Mouse (Mus musculus) testis, adult 2 months (tissue): Measurements from ENCODE around the gene Rhoq. TPM values are rescaled to one million over a fixed set of nuclear protein-coding genes. Genes with fewer than 3 reads are reported as not detected.

ENCODE experiments used
- H3K27ac ChIP-seq: fragments of 200-500 bp; 2 replicates; pipeline ENCODE4 v1.5.1; 2012; ENCODE audit warnings: low read depth, low read length; ENCODE audit not compliant: control insufficient read depth, insufficient read depth
- H3K27me3 ChIP-seq: fragments of 200-500 bp; 2 replicates; pipeline ENCODE4 v1.6.1; 2012; ENCODE audit warnings: mild to moderate bottlenecking, low read length, moderate library complexity; ENCODE audit not compliant: control insufficient read depth, insufficient read depth
- H3K36me3 ChIP-seq: fragments of 200-500 bp; 2 replicates; pipeline ENCODE4 v1.6.1; 2012; ENCODE audit warnings: mild to moderate bottlenecking, low read length; ENCODE audit not compliant: control insufficient read depth, insufficient read depth
- H3K4me1 ChIP-seq: fragments of 200-500 bp; 2 replicates; pipeline ENCODE4 v1.6.1; 2012; ENCODE audit warnings: low read length; ENCODE audit not compliant: control insufficient read depth, insufficient read depth
- H3K4me3 ChIP-seq: fragments of 200-500 bp; 2 replicates; pipeline ENCODE4 v1.5.1; 2012; ENCODE audit warnings: low read depth, mild to moderate bottlenecking, low read length, moderate library complexity, mixed read lengths; ENCODE audit not compliant: control insufficient read depth
- CTCF ChIP-seq: fragments of 200-500 bp; IDR thresholded peaks from 2 replicates; pipeline ENCODE4 v1.5.1; 2012; ENCODE audit warnings: low read depth, mild to moderate bottlenecking, inconsistent platforms, low read length, moderate library complexity; ENCODE audit not compliant: control insufficient read depth, insufficient read depth, insufficient replicate concordance
- POLR2A ChIP-seq: fragments of 200-500 bp; IDR thresholded peaks from 2 replicates; pipeline ENCODE4 v1.6.1; 2012; ENCODE audit warnings: low read depth, mild to moderate bottlenecking, inconsistent platforms, low read length, moderate library complexity; ENCODE audit not compliant: control insufficient read depth
- polyA plus RNA-seq: library from polyadenylated mRNA; depleted of rRNA; stranded (reverse); fragments of >200 nt; gene quantifications from 2 replicates; pipeline ENCODE4 v1.2.3, GENCODE M21; 2012

The Rhoq gene
- polyA plus RNA-seq, 1 experiment = 1.1 TPM

GRCm38 (mm10) chr17:86946078-86946477, 16.8 kb upstream of the Rhoq start:
- Histone ChIP-seq H3K4me3 (peak overlapping the region; percentile 33), H3K27me3 (no peaks in the 10 kb centered on the region), H3K4me1 (peaks cover 12% of the 10 kb centered on the region), H3K36me3 (no peaks in the 10 kb centered on the region), H3K27ac (no peak overlapping the region)
- TF ChIP-seq POLR2A (no peak), CTCF (no peak)

GRCm38 (mm10) chr17:86947840-86948796, 14.8 kb upstream of the Rhoq start, which contains the start of gene Atp6v1e2:
Gene Atp6v1e2 (minus strand): TSS chr17:86947897.
- Histone ChIP-seq H3K36me3 (no peaks in the 10 kb centered on the region), H3K27me3 (no peaks in the 10 kb centered on the region), H3K4me1 (peaks cover 12% of the 10 kb centered on the region), H3K27ac (peak within 1 kb of the TSS; percentile 26; the same call in 1 of the 2 replicates), H3K4me3 (peak within 1 kb of the TSS; percentile 81)
- TF ChIP-seq POLR2A = peak; percentile 54; the same call in 1 of the 2 replicates
- TF ChIP-seq CTCF = no peak

GRCm38 (mm10) chr17:86948801-86949200, 14.1 kb upstream of the Rhoq start:
- no peaks in the 10 kb centered on the region for H3K36me3 ChIP-seq
- TF ChIP-seq POLR2A = no peak
- no peak for TF ChIP-seq CTCF

GRCm38 (mm10) chr17:86957239-86957638, 5.6 kb upstream of the Rhoq start:
- TF ChIP-seq CTCF (no peak), POLR2A (no peak)
- Histone ChIP-seq H3K4me3 (no peak overlapping the region), H3K27me3 (no peaks in the 10 kb centered on the region; the same call in 1 of the 2 replicates), H3K27ac (no peak overlapping the region), H3K36me3 (no peaks in the 10 kb centered on the region), H3K4me1 (peaks cover 6% of the 10 kb centered on the region)

More at GRCm38 (mm10) chr17:86948801-86949200, 14.1 kb upstream of the Rhoq start:
- H3K27me3 ChIP-seq = no peaks in the 10 kb centered on the region
- peak overlapping the region; percentile 26; the same call in 1 of the 2 replicates for H3K27ac ChIP-seq
- H3K4me3 ChIP-seq = peak overlapping the region; percentile 81
- H3K4me1 ChIP-seq = peaks cover 12% of the 10 kb centered on the region

GRCm38 (mm10) chr17:86957968-86958367, 4.9 kb upstream of the Rhoq start:
- H3K27ac ChIP-seq = no peak overlapping the region
- no peak for TF ChIP-seq CTCF
- no peak for TF ChIP-seq POLR2A
- peaks cover 8% of the 10 kb centered on the region for H3K4me1 ChIP-seq
- no peaks in the 10 kb centered on the region for H3K36me3 ChIP-seq
- no peaks in the 10 kb centered on the region; the same call in 1 of the 2 replicates for H3K27me3 ChIP-seq
- no peak overlapping the region for H3K4me3 ChIP-seq

- H3K27ac ChIP-seq = no peak overlapping the region
- H3K27me3 ChIP-seq = no peaks in the 10 kb centered on the region; the same call in 1 of the 2 replicates
- TF ChIP-seq POLR2A (no peak), CTCF (no peak)
- peaks cover 8% of the 10 kb centered on the region for H3K4me1 ChIP-seq
- no peaks in the 10 kb centered on the region for H3K36me3 ChIP-seq
- no peak overlapping the region for H3K4me3 ChIP-seq
These were observed 1.5 kb upstream of the Rhoq start for GRCm38 (mm10) chr17:86961301-86961841.
